Mouse (Mus musculus) heart, adult 2 months (tissue): Measurements from ENCODE around the gene Nxnl1. TPM values are rescaled to one million over a fixed set of nuclear protein-coding genes. Genes with fewer than 3 reads are reported as not detected.
A peak's percentile ranks its signal among the peaks of the same experiment; 100 is the strongest.

Source experiments
- DNase-seq, 2 experiments: peaks; one replicate each; pipeline ENCODE4 v3.0.0; 2021
- H3K27ac ChIP-seq: fragments of 200-600 bp; 2 replicates; pipeline ENCODE4 v1.8.1; 2022
- H3K27me3 ChIP-seq: fragments of 200-500 bp; 2 replicates; pipeline ENCODE4 v1.6.1; 2012; ENCODE audit warnings: mild to moderate bottlenecking, low read length, inconsistent platforms, mixed read lengths; ENCODE audit not compliant: control insufficient read depth, insufficient read depth
- H3K36me3 ChIP-seq: fragments of 200-500 bp; 2 replicates; pipeline ENCODE4 v1.6.1; 2012; ENCODE audit warnings: low read length, inconsistent platforms; ENCODE audit not compliant: control insufficient read depth, insufficient read depth
- H3K4me1 ChIP-seq: fragments of 200-500 bp; 2 replicates; pipeline ENCODE4 v1.6.1; 2011; ENCODE audit warnings: low read length; ENCODE audit not compliant: control insufficient read depth, insufficient read depth
- H3K4me3 ChIP-seq: fragments of 200-600 bp; 2 replicates; pipeline ENCODE4 v1.8.1; 2022
- H3K79me2 ChIP-seq: fragments of 200-500 bp; replicated peaks from 2 replicates; pipeline ENCODE4 v1.6.1; 2012; ENCODE audit warnings: mild to moderate bottlenecking, inconsistent platforms, low read length, moderate library complexity, mixed read lengths; ENCODE audit not compliant: control insufficient read depth, insufficient read depth
- H3K9ac ChIP-seq: fragments of 200-500 bp; 2 replicates; pipeline ENCODE4 v1.6.1; 2012; ENCODE audit warnings: low read depth, mild to moderate bottlenecking, control low read depth, inconsistent platforms, low read length, mixed read lengths
- CTCF ChIP-seq: fragments of 200-600 bp; IDR thresholded peaks from 2 replicates; pipeline ENCODE4 v1.8.1; 2022; ENCODE audit warnings: antibody characterized with exemption, mild to moderate bottlenecking, moderate library complexity
- EP300 ChIP-seq: fragments of 200-500 bp; IDR thresholded peaks from 2 replicates; pipeline ENCODE4 v1.6.1; 2011; ENCODE audit warnings: low read depth, low read length, control low read depth; ENCODE audit not compliant: insufficient read depth
- POLR2A ChIP-seq: fragments of 200-500 bp; IDR thresholded peaks from 2 replicates; pipeline ENCODE4 v1.6.1; 2011; ENCODE audit warnings: mild to moderate bottlenecking, low read depth, low read length, control low read depth; ENCODE audit not compliant: insufficient read depth
- WGBS: fragments of 180-500 bp; shearing (Covaris S2); methylation state at CpG from one replicate; pipeline ENCODE4 v1.1.7; 2018; 5-methylcytosine and 5-hydroxymethylcytosine counted together
- intact Hi-C: fragments of 180-260 bp; cut with DNase I; formaldehyde crosslinking; loops from one replicate; pipeline ENCODE4 v1.15.1; 2025
- polyA plus RNA-seq: library from polyadenylated mRNA; depleted of rRNA; stranded (reverse); fragments of >200 nt; gene quantifications from 2 replicates; pipeline ENCODE4 v1.2.3, GENCODE M21; 2012
- total RNA-seq, 2 experiments: library from RNA; stranded (reverse); gene quantifications; 2 replicates each; pipeline ENCODE4 v1.2.3; 2021

The Nxnl1 gene
- total and polyA plus RNA-seq, 3 experiments, result 0.12 to 0.18 (median 0.14) TPM

- Histone ChIP-seq H3K9ac (peak within 1 kb of the TSS; percentile 22), H3K4me3 (0 out of 2 replicates have a peak within 1 kb of the TSS, but pooled peaks have one; percentile 29), H3K4me1 (no peaks in the 10 kb centered on the region; the same call in 1 of the 2 replicates), H3K27me3 (peaks cover 7% of the 10 kb centered on the region), H3K36me3 (no peaks in the 10 kb centered on the region), H3K27ac (no peak within 1 kb of the TSS), H3K79me2 (no peaks in the 10 kb centered on the region)
- TF ChIP-seq POLR2A, result no peak
- no peak for TF ChIP-seq CTCF
- no peak for TF ChIP-seq EP300
- intact Hi-C loops, result no loop called here
- DNase-seq, result no peak
- WGBS, result 8% methylated on average over 70 of the region's 70 CpGs
Observed at GRCm38 (mm10) chr8:71558071-71558957, 8.1 kb downstream of the Nxnl1 start, which contains the start of gene Tmem221. Gene Tmem221, minus strand, starts transcription at chr8:71558871.

GRCm38 (mm10) chr8:71554644-71555043 is 11.8 kb downstream of the Nxnl1 start:
- Histone ChIP-seq H3K9ac (no peak overlapping the region), H3K79me2 (no peaks in the 10 kb centered on the region), H3K27ac (no peak overlapping the region), H3K36me3 (no peaks in the 10 kb centered on the region), H3K4me1 (no peaks in the 10 kb centered on the region), H3K27me3 (peaks cover 7% of the 10 kb centered on the region), H3K4me3 (no peak overlapping the region)
- intact Hi-C loops, result no loop called here
- DNase-seq, result no peak
- 47% methylated on average over 2 of the region's 2 CpGs for WGBS
- TF ChIP-seq EP300, result no peak
- TF ChIP-seq CTCF, result no peak
- no peak for TF ChIP-seq POLR2A

- intact Hi-C loops, result no loop called here
- DNase-seq, result no peak
- Histone ChIP-seq H3K9ac (no peak overlapping the region), H3K27me3 (peaks cover 7% of the 10 kb centered on the region), H3K79me2 (no peaks in the 10 kb centered on the region), H3K27ac (no peak overlapping the region), H3K4me1 (no peaks in the 10 kb centered on the region), H3K4me3 (no peak overlapping the region), H3K36me3 (no peaks in the 10 kb centered on the region)
- TF ChIP-seq POLR2A (no peak), CTCF (no peak), EP300 (no peak)
- 65% methylated on average over 6 of the region's 6 CpGs for WGBS
Observed at GRCm38 (mm10) chr8:71554001-71554400, 12.4 kb downstream of the Nxnl1 start.

- 71% methylated on average over 6 of the region's 6 CpGs for WGBS
- Histone ChIP-seq H3K27ac (no peak overlapping the region), H3K4me3 (no peak overlapping the region), H3K36me3 (no peaks in the 10 kb centered on the region), H3K9ac (no peak overlapping the region), H3K27me3 (no peaks in the 10 kb centered on the region), H3K79me2 (no peaks in the 10 kb centered on the region), H3K4me1 (no peaks in the 10 kb centered on the region)
- intact Hi-C loops, result no loop called here
- no peak for DNase-seq
- TF ChIP-seq POLR2A (no peak), EP300 (no peak), CTCF (no peak)
Observed at GRCm38 (mm10) chr8:71552770-71553169, 13.6 kb downstream of the Nxnl1 start.

- intact Hi-C loops, result no loop called here
- Histone ChIP-seq H3K4me1 (no peaks in the 10 kb centered on the region), H3K36me3 (no peaks in the 10 kb centered on the region), H3K27me3 (no peaks in the 10 kb centered on the region), H3K27ac (no peak overlapping the region), H3K4me3 (no peak overlapping the region), H3K9ac (no peak overlapping the region), H3K79me2 (no peaks in the 10 kb centered on the region)
- no peak for DNase-seq
- 72% methylated on average over 7 of the region's 7 CpGs for WGBS
- TF ChIP-seq EP300, result no peak
- TF ChIP-seq POLR2A, result no peak
- TF ChIP-seq CTCF, result no peak
Observed at GRCm38 (mm10) chr8:71550754-71551153, 15.6 kb downstream of the Nxnl1 start.

DNA sequence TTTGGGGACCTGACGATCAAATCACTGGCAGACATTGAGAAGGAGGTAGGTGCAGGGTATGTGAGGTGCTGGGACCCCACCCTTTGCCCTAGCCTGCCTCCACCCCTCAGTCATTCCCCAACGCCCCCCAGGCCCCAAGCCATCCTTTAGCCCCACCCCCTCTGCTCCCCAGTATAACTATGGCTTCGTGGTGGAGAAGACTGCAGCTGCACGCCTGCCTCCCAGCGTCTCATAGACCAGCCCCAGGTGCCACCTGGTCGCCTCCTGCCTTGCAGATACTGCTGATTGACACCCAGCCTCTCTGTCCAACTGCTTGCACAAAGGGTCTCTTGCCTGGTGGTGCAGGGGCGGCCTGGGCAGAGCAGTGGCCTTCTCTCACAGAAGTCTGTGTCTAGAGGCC is 18.8 kb downstream of the Nxnl1 start:
- Histone ChIP-seq H3K4me1 (peaks cover 4% of the 10 kb centered on the region), H3K79me2 (no peaks in the 10 kb centered on the region), H3K36me3 (no peaks in the 10 kb centered on the region), H3K27ac (no peak overlapping the region), H3K27me3 (no peaks in the 10 kb centered on the region), H3K9ac (no peak overlapping the region), H3K4me3 (no peak overlapping the region)
- 93% methylated on average over 7 of the region's 7 CpGs for WGBS
- intact Hi-C loops, result no loop called here
- no peak for DNase-seq
- TF ChIP-seq CTCF, result no peak
- TF ChIP-seq POLR2A, result no peak
- no peak for TF ChIP-seq EP300
